In genomic region chr12:71337025-71337582, GRCm38 (mm10) we compare ENCODE assay signal across 20 mouse cellular contexts. TPM values are rescaled to one million over a fixed set of nuclear protein-coding genes. Genes with fewer than 3 reads are reported as not detected.
DNase-seq lines count a peak whose midpoint lies in the region; ATAC-seq and TF ChIP-seq lines count a peak whose summit lies in the region.
"Had no signal": no experiment of that assay in that cellular context is flagged by ENCODE, and none has a peak within 500 bp of the region (broad histone marks: within the 10 kb centered on the region; RNA-seq: fewer than 3 reads in every experiment).

No protein-coding gene starts in this region.

- peak; percentile 35 for DNase-seq in adrenal gland, postnatal 14 days
- no peak for DNase-seq in adrenal gland, adult 2 months
- no peak for DNase-seq in hindbrain, postnatal 0 days (ENCODE audit: low spot score)
- DNase-seq in heart, postnatal 4 days, result peak; percentile 20
- no peak for DNase-seq in layer of hippocampus, postnatal 10 days (ENCODE audit: low spot score in 2 of 2)
- DNase-seq: adrenal gland, postnatal 36 days; cerebellum, postnatal 10 days; layer of hippocampus, postnatal 36 days; liver; lung, adult 18-20 months; thymus, postnatal 25 days had no signal

- no peak for TF ChIP-seq CTCF in hindbrain, postnatal 0 days (IDR thresholded peaks at IDR 0.05; ENCODE audit: low read depth)

- no peak overlapping the region for H3K9ac ChIP-seq in hindbrain, embryonic 13.5 days
- H3K9ac ChIP-seq in hindbrain, postnatal 0 days (replicated peaks; ENCODE audit: low read length), result no peak overlapping the region
- no peak overlapping the region for H3K9ac ChIP-seq in heart, embryonic 11.5 days (ENCODE audit: low read depth, low read length)
- H3K9ac ChIP-seq: forebrain, embryonic 12.5 days; intestine, embryonic 15.5 days; kidney, embryonic 15.5 days; midbrain, embryonic 13.5 days had no signal

- H3K36me3 ChIP-seq in hindbrain, embryonic 13.5 days, result no peaks in the 10 kb centered on the region
- no peaks in the 10 kb centered on the region for H3K36me3 ChIP-seq in hindbrain, postnatal 0 days (ENCODE audit: insufficient read depth, low read length)
- no peaks in the 10 kb centered on the region for H3K36me3 ChIP-seq in heart, embryonic 11.5 days (ENCODE audit: control insufficient read depth, insufficient read depth, low read length)
- H3K36me3 ChIP-seq: forebrain, embryonic 12.5 days; intestine, embryonic 15.5 days; kidney, embryonic 15.5 days; midbrain, embryonic 13.5 days had no signal

- peak overlapping the region; percentile 66 for H3K27ac ChIP-seq in hindbrain, embryonic 13.5 days
- H3K27ac ChIP-seq in hindbrain, postnatal 0 days, result no peak overlapping the region
- peak overlapping the region; percentile 62 for H3K27ac ChIP-seq in heart, embryonic 11.5 days (ENCODE audit: low read depth, low read length)
- H3K27ac ChIP-seq: forebrain, embryonic 12.5 days; intestine, embryonic 15.5 days; kidney, embryonic 15.5 days; macrophage; midbrain, embryonic 13.5 days had no signal

- H3K27me3 ChIP-seq in hindbrain, embryonic 13.5 days, result no peaks in the 10 kb centered on the region
- no peaks in the 10 kb centered on the region for H3K27me3 ChIP-seq in hindbrain, postnatal 0 days (ENCODE audit: insufficient read depth, low read length)
- H3K27me3 ChIP-seq in heart, embryonic 11.5 days (ENCODE audit: control insufficient read depth, insufficient read depth, low read length), result no peaks in the 10 kb centered on the region
- H3K27me3 ChIP-seq: intestine, embryonic 15.5 days; kidney, embryonic 15.5 days; midbrain, embryonic 13.5 days had no signal

- H3K4me3 ChIP-seq in hindbrain, embryonic 13.5 days, result no peak overlapping the region
- H3K4me3 ChIP-seq in hindbrain, postnatal 0 days (ENCODE audit: low read length), result no peak overlapping the region
- no peak overlapping the region for H3K4me3 ChIP-seq in heart, embryonic 11.5 days (ENCODE audit: low read depth, low read length)
- H3K4me3 ChIP-seq: forebrain, embryonic 12.5 days; intestine, embryonic 15.5 days; kidney, embryonic 15.5 days; midbrain, embryonic 13.5 days; myocyte had no signal

- H3K4me1 ChIP-seq in hindbrain, embryonic 13.5 days (replicated peaks), result peaks cover 48% of the 10 kb centered on the region
- H3K4me1 ChIP-seq in hindbrain, postnatal 0 days (ENCODE audit: insufficient read depth, low read length), result 0 out of 2 replicates have a peak, but pooled peaks cover 6% of the 10 kb centered on the region
- peaks cover 38% of the 10 kb centered on the region for H3K4me1 ChIP-seq in heart, embryonic 11.5 days (ENCODE audit: control insufficient read depth, insufficient read depth, low read length)

- ATAC-seq in hindbrain, embryonic 13.5 days (ENCODE audit: low FRiP score), result no peak
- no peak for ATAC-seq in hindbrain, postnatal 0 days
- peak; percentile 42; the same call in 1 of the 2 replicates for ATAC-seq in heart, embryonic 11.5 days (replicated peaks; ENCODE audit: insufficient number of reproducible peaks, low FRiP score, low TSS enrichment)
- ATAC-seq in megakaryocyte progenitor cell, adult 5-6 weeks (replicated peaks; ENCODE audit: poor library complexity), result no peak
- ATAC-seq: intestine, embryonic 15.5 days had no signal

- no peak overlapping the region for H3K4me2 ChIP-seq in hindbrain, embryonic 13.5 days
- H3K4me2 ChIP-seq in hindbrain, postnatal 0 days (ENCODE audit: low read depth, low read length), result no peak overlapping the region
- H3K4me2 ChIP-seq in heart, embryonic 11.5 days, result peak overlapping the region; percentile 12; the same call in 1 of the 2 replicates
- H3K4me2 ChIP-seq: forebrain, embryonic 12.5 days; intestine, embryonic 15.5 days; kidney, embryonic 15.5 days; midbrain, embryonic 13.5 days had no signal

- WGBS in hindbrain, embryonic 13.5 days, result 59% methylated on average over 11 of the region's 11 CpGs
- 68% methylated on average over 11 of the region's 11 CpGs for WGBS in hindbrain, postnatal 0 days
- 26% methylated on average over 11 of the region's 11 CpGs for WGBS in heart, embryonic 11.5 days (ENCODE audit: insufficient replicate concordance)

- no peaks in the 10 kb centered on the region for H3K9me3 ChIP-seq in hindbrain, embryonic 13.5 days
- H3K9me3 ChIP-seq in hindbrain, postnatal 0 days (ENCODE audit: low read length), result no peaks in the 10 kb centered on the region
- H3K9me3 ChIP-seq in heart, embryonic 11.5 days (replicated peaks; ENCODE audit: control insufficient read depth, low read length), result no peaks in the 10 kb centered on the region
- H3K9me3 ChIP-seq: forebrain, embryonic 12.5 days; intestine, embryonic 15.5 days; kidney, embryonic 15.5 days; midbrain, embryonic 13.5 days had no signal

RNA-seq across cellular contexts. Expression of gene Dact1, which starts 27.4 kb away (rescaled TPM):
- total RNA-seq in adrenal gland, postnatal 14 days (2021), result 19.3 and 22.7 TPM in 2 replicates
- total RNA-seq in adrenal gland, adult 2 months (2021), result 10 to 100 TPM; 13.7 to 19.6 TPM
- 8.4 and 8.9 TPM in 2 replicates for polyA plus RNA-seq in adrenal gland, adult 2 months (2012; rRNA removed)
- polyA plus RNA-seq in hindbrain, embryonic 13.5 days (2015; fragmentation: Nextera tagmentation; extraction: Ambion mirVana), result 32.8 and 38.2 TPM in 2 replicates
- 40.8 and 54.3 TPM in 2 replicates for total RNA-seq in hindbrain, postnatal 0 days (2014; rRNA removed)
- 11.2 and 12.7 TPM in 2 replicates for polyA plus RNA-seq in hindbrain, postnatal 0 days (2015; fragmentation: Nextera tagmentation; extraction: Ambion mirVana)
- polyA plus RNA-seq in heart, embryonic 11.5 days (2014; fragmentation: Nextera tagmentation; extraction: Ambion mirVana), result 10.7 and 11.1 TPM in 2 replicates
- total RNA-seq in heart, postnatal 4 days (2021), result 10 to 100 TPM; 19.0 to 23.1 TPM
- 0.05 and 0.20 TPM in 2 replicates for total RNA-seq in megakaryocyte progenitor cell, adult 5-6 weeks (2015)
- 0.21 and 0.30 TPM in 2 replicates for total RNA-seq in megakaryocyte progenitor cell, adult 5-6 weeks (2017)
- total RNA-seq in layer of hippocampus, postnatal 10 days (2021), result 10 to 100 TPM; 18.2 to 21.0 TPM
- polyA plus RNA-seq: macrophage had no signal

Comparison
In these comparisons a context has a peak if more than half of its experiments do, and no peak if none do; other contexts are left out.
1. DNase-seq: peak in adrenal gland, postnatal 14 days (single experiment) and heart, postnatal 4 days (single experiment); none in adrenal gland, adult 2 months (single experiment), hindbrain, postnatal 0 days (single experiment) and layer of hippocampus, postnatal 10 days (0 of 2).
2. RNA of gene Dact1, which starts 27.4 kb away (total RNA-seq): 40.8 to 54.3 TPM in hindbrain, postnatal 0 days, 19.0 to 23.1 TPM in heart, postnatal 4 days, 18.2 to 21.0 TPM in layer of hippocampus, postnatal 10 days, 13.7 to 19.6 TPM in adrenal gland, adult 2 months and 19.3 to 22.7 TPM in adrenal gland, postnatal 14 days; 0.05 to 0.30 TPM in megakaryocyte progenitor cell, adult 5-6 weeks; every median in the first group is over 10 times any median in the second.